Mouse (Mus musculus): Measurements from ENCODE around the gene Atp5mpl.

Atp5mpl gene

GRCm38 (mm10) chr12:111912802-111913201 is 54.0 kb downstream of the Atp5mpl start:
- DNase-seq (ENCODE audit: low spot score): no peak

DNA sequence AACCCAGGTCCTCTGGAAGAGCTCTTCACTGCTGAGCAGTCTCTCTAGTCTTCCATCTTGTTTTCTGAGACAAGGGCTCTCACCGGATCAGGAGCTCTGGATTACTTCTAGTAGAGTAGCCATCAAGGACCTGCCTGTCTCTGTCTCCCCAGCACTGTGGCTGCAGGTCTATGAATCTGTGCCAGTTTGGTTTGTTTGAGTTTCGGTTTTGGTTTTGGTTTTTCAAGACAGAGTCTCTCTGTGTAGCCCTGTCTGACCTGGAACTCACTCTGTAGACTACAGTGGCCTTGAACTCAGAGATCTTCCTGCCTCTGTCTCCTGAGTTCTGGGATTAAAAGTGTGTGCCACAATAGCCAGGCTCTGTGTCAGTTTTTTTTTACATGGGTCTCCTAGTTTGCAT is 55.0 kb downstream of the Atp5mpl start:
- no peak for DNase-seq (ENCODE audit: low spot score)

Measured in left cerebral cortex, adult 11 months (tissue).